Mouse (Mus musculus) bone marrow macrophage, adult 2 months (primary cell): ENCODE measurements around the gene Gm30191. TPM values are rescaled to one million over a fixed set of nuclear protein-coding genes. Genes with fewer than 3 reads are reported as not detected.

Experiments used
- H3K27ac ChIP-seq: 2 replicates; pipeline ENCODE4 v1.5.1; 2012; ENCODE audit warnings: low read depth, low read length; ENCODE audit not compliant: insufficient read depth
- H3K4me1 ChIP-seq: 2 replicates; pipeline ENCODE4 v1.6.1; 2012; ENCODE audit warnings: low read length; ENCODE audit not compliant: control insufficient read depth, insufficient read depth
- H3K4me3 ChIP-seq: 2 replicates; pipeline ENCODE4 v1.5.1; 2012; ENCODE audit warnings: mild to moderate bottlenecking, low read length, moderate library complexity; ENCODE audit not compliant: insufficient read depth
- CTCF ChIP-seq: IDR thresholded peaks from 2 replicates; pipeline ENCODE4 v1.5.1; 2012; ENCODE audit warnings: low read depth, mild to moderate bottlenecking, low read length, moderate library complexity
- POLR2A ChIP-seq: IDR thresholded peaks from 2 replicates; pipeline ENCODE4 v1.6.1; 2012; ENCODE audit warnings: mild to moderate bottlenecking, low read depth, low read length, borderline replicate concordance
- polyA plus RNA-seq: library from polyadenylated mRNA; stranded (reverse); fragments of >200 nt; gene quantifications from 2 replicates; pipeline ENCODE4 v1.2.4, GENCODE M21; 2012; ENCODE audit not compliant: missing spikeins, insufficient read depth, insufficient read length

Gene Gm30191
- polyA plus RNA-seq = not detected in 2 replicates

GRCm38 (mm10) chr4:134246719-134247258 lies at the start of gene Gm30191:
Gm30191 (plus strand) TSS chr4:134246935.
- Histone ChIP-seq H3K4me3 (no peak within 1 kb of the TSS), H3K27ac (no peak within 1 kb of the TSS)
- TF ChIP-seq POLR2A (no peak), CTCF (no peak)

GRCm38 (mm10) chr4:134199371-134199770 lies 47.4 kb upstream of the Gm30191 start:
- Histone ChIP-seq H3K27ac (no peak overlapping the region), H3K4me3 (no peak overlapping the region), H3K4me1 (peaks cover 3% of the 10 kb centered on the region)
- TF ChIP-seq CTCF (no peak), POLR2A (no peak)

More at GRCm38 (mm10) chr4:134246719-134247258, at the start of gene Gm30191:
- peaks cover 11% of the 10 kb centered on the region for H3K4me1 ChIP-seq

- peaks cover 3% of the 10 kb centered on the region for H3K4me1 ChIP-seq
- H3K4me3 ChIP-seq = no peak within 1 kb of the TSS
- no peak within 1 kb of the TSS for H3K27ac ChIP-seq
- TF ChIP-seq CTCF (no peak), POLR2A (no peak)
Measured at GRCm38 (mm10) chr4:134202904-134203303, 43.8 kb upstream of the Gm30191 start, which contains the start of gene Gm7534. Gm7534 (minus strand) TSS chr4:134203004.

GRCm38 (mm10) chr4:134203340-134203896 lies 43.3 kb upstream of the Gm30191 start:
- peaks cover 3% of the 10 kb centered on the region for H3K4me1 ChIP-seq
- H3K4me3 ChIP-seq = no peak overlapping the region
- H3K27ac ChIP-seq = no peak overlapping the region
- no peak for TF ChIP-seq CTCF
- TF ChIP-seq POLR2A = no peak

- Histone ChIP-seq H3K27ac (no peak overlapping the region), H3K4me1 (peaks cover 3% of the 10 kb centered on the region), H3K4me3 (no peak overlapping the region)
- TF ChIP-seq POLR2A (no peak), CTCF (no peak)
Measured at GRCm38 (mm10) chr4:134206488-134207053, 40.2 kb upstream of the Gm30191 start.

- Histone ChIP-seq H3K27ac (no peak overlapping the region), H3K4me3 (no peak overlapping the region), H3K4me1 (no peaks in the 10 kb centered on the region)
- TF ChIP-seq CTCF (no peak), POLR2A (no peak)
Measured at GRCm38 (mm10) chr4:134222793-134223600, 23.7 kb upstream of the Gm30191 start.

GRCm38 (mm10) chr4:134227194-134227593 lies 19.5 kb upstream of the Gm30191 start, which contains the start of gene Catsper4:
Catsper4 (minus strand) TSS chr4:134227383.
- no peaks in the 10 kb centered on the region for H3K4me1 ChIP-seq
- H3K4me3 ChIP-seq = no peak within 1 kb of the TSS
- no peak within 1 kb of the TSS for H3K27ac ChIP-seq
- TF ChIP-seq POLR2A (no peak), CTCF (no peak)

GRCm38 (mm10) chr4:134230431-134230830 lies 16.3 kb upstream of the Gm30191 start:
- TF ChIP-seq CTCF (no peak), POLR2A (no peak)
- Histone ChIP-seq H3K27ac (no peak overlapping the region), H3K4me3 (no peak overlapping the region), H3K4me1 (no peaks in the 10 kb centered on the region)

- Histone ChIP-seq H3K4me1 (peaks cover 4% of the 10 kb centered on the region; the same call in 1 of the 2 replicates), H3K4me3 (no peak overlapping the region), H3K27ac (no peak overlapping the region)
- TF ChIP-seq CTCF (no peak), POLR2A (no peak)
Measured at GRCm38 (mm10) chr4:134234876-134235275, 11.9 kb upstream of the Gm30191 start.

GRCm38 (mm10) chr4:134237582-134238278 lies 9.0 kb upstream of the Gm30191 start:
- no peak overlapping the region for H3K4me3 ChIP-seq
- H3K4me1 ChIP-seq = peaks cover 4% of the 10 kb centered on the region; the same call in 1 of the 2 replicates
- TF ChIP-seq CTCF (no peak), POLR2A (no peak)
- no peak overlapping the region for H3K27ac ChIP-seq
